Mouse (Mus musculus) ES-Bruce4 (cell line): Measurements from ENCODE around the gene Syt6.

Experiments used
- CTCF ChIP-seq: IDR thresholded peaks from one replicate; pipeline ENCODE4 v1.8.1; 2011; ENCODE audit warnings: low read depth, low read length
- EP300 ChIP-seq: IDR thresholded peaks from 2 replicates; pipeline ENCODE4 v1.6.1; 2011; ENCODE audit warnings: low read depth, low read length; ENCODE audit not compliant: insufficient read depth

- TF ChIP-seq EP300 (no peak), CTCF (no peak)
These were observed 37.8 kb downstream of the Syt6 start for GRCm38 (mm10) chr3:103612636-103613355.
